Mouse (Mus musculus) cortical plate, adult 2 months (tissue): Measurements from ENCODE around the gene Npvf. TPM values are rescaled to one million over a fixed set of nuclear protein-coding genes. Genes with fewer than 3 reads are reported as not detected.

Experiments
- H3K27ac ChIP-seq: fragments of 200-500 bp; 2 replicates; pipeline ENCODE4 v1.5.1; 2012; ENCODE audit warnings: low read length, control low read depth, inconsistent platforms; ENCODE audit not compliant: insufficient read depth
- H3K4me1 ChIP-seq: fragments of 200-500 bp; 2 replicates; pipeline ENCODE4 v1.6.1; 2011; ENCODE audit warnings: low read length; ENCODE audit not compliant: control insufficient read depth, insufficient read depth
- H3K4me3 ChIP-seq: fragments of 200-500 bp; 2 replicates; pipeline ENCODE4 v1.5.1; 2011; ENCODE audit warnings: mild to moderate bottlenecking, low read length, control low read depth; ENCODE audit not compliant: insufficient read depth
- CTCF ChIP-seq: fragments of 200-500 bp; IDR thresholded peaks from 2 replicates; pipeline ENCODE4 v1.5.1; 2011; ENCODE audit warnings: mild to moderate bottlenecking, control low read depth, low read length; ENCODE audit not compliant: insufficient read depth; ENCODE audit errors: extremely low read depth
- POLR2A ChIP-seq: fragments of 200-500 bp; IDR thresholded peaks from 2 replicates; pipeline ENCODE4 v1.6.1; 2011; ENCODE audit warnings: mild to moderate bottlenecking, low read length, control low read depth; ENCODE audit not compliant: insufficient read depth; ENCODE audit errors: extremely low read depth
- polyA plus RNA-seq: library from polyadenylated mRNA; depleted of rRNA; stranded (reverse); fragments of >200 nt; gene quantifications from 2 replicates; pipeline ENCODE4 v1.2.3, GENCODE M21; 2012

Gene Npvf
- polyA plus RNA-seq, 1 experiment = not detected

GRCm38 (mm10) chr6:50665020-50665419 lies 10.8 kb upstream of the Npvf start:
- no peak overlapping the region for H3K4me3 ChIP-seq
- no peak overlapping the region for H3K27ac ChIP-seq
- no peak for TF ChIP-seq CTCF
- no peak for TF ChIP-seq POLR2A
- H3K4me1 ChIP-seq = no peaks in the 10 kb centered on the region

DNA sequence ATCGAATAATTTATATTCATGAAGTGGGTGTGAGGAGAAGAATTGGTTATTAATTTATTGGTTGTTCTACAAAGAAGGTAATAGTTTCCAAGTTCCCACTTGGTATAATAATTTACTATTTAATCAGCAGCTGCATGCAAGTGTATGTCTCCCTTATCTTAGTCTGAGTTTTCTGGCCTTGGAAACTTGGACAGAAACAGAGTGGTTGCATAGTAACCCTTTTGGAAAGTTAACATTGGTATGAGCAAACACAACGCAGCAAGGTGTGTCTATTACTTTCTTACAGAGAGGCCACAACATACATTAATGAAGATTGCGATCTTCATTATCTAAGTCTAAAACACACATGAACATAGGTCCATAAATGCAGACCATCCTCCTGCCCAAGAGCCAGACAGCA lies 10.0 kb upstream of the Npvf start:
- H3K27ac ChIP-seq = no peak overlapping the region
- TF ChIP-seq POLR2A (no peak), CTCF (no peak)

GRCm38 (mm10) chr6:50662925-50663583 lies 8.8 kb upstream of the Npvf start:
- no peak overlapping the region for H3K4me3 ChIP-seq
- TF ChIP-seq CTCF (no peak), POLR2A (no peak)
- no peaks in the 10 kb centered on the region for H3K4me1 ChIP-seq

More for the DNA sequence above, 10.0 kb upstream of the Npvf start:
- no peak overlapping the region for H3K4me3 ChIP-seq
- H3K4me1 ChIP-seq = no peaks in the 10 kb centered on the region

GRCm38 (mm10) chr6:50661729-50662128 lies 7.5 kb upstream of the Npvf start:
- Histone ChIP-seq H3K4me1 (no peaks in the 10 kb centered on the region), H3K27ac (no peak overlapping the region), H3K4me3 (no peak overlapping the region)
- TF ChIP-seq POLR2A = no peak
- no peak for TF ChIP-seq CTCF

More at GRCm38 (mm10) chr6:50662925-50663583, 8.8 kb upstream of the Npvf start:
- H3K27ac ChIP-seq = no peak overlapping the region

GRCm38 (mm10) chr6:50658466-50658865 lies 4.2 kb upstream of the Npvf start:
- TF ChIP-seq CTCF (no peak), POLR2A (no peak)
- Histone ChIP-seq H3K4me3 (no peak overlapping the region), H3K4me1 (no peaks in the 10 kb centered on the region), H3K27ac (no peak overlapping the region)

GRCm38 (mm10) chr6:50658018-50658417 lies 3.8 kb upstream of the Npvf start:
- no peaks in the 10 kb centered on the region for H3K4me1 ChIP-seq
- TF ChIP-seq CTCF = no peak
- no peak for TF ChIP-seq POLR2A
- H3K4me3 ChIP-seq = no peak overlapping the region
- H3K27ac ChIP-seq = no peak overlapping the region

DNA sequence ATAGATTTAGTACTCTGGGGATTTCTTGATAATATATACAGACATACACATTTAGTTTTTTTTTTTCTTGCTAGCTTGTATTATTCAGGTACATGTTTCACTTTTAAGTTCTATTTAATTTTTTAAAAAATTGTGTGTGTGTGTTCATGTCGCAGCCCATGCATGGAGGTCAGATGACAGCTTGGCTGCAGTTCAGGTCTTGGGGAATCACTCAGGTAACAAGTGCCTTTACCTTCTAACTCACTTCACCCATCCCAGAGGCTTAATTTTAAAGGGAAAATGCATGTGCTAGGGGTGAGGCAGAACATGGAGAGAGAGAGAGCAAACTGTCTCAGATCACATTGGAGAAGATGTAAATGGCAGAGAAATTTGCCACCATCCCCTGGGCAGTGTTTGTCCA lies 2.2 kb upstream of the Npvf start:
- Histone ChIP-seq H3K27ac (no peak overlapping the region), H3K4me3 (no peak overlapping the region), H3K4me1 (no peaks in the 10 kb centered on the region)
- TF ChIP-seq CTCF = no peak
- TF ChIP-seq POLR2A = no peak

GRCm38 (mm10) chr6:50655925-50656324 lies 1.7 kb upstream of the Npvf start:
- H3K27ac ChIP-seq = no peak overlapping the region
- no peaks in the 10 kb centered on the region for H3K4me1 ChIP-seq
- no peak for TF ChIP-seq CTCF
- no peak for TF ChIP-seq POLR2A
- H3K4me3 ChIP-seq = no peak overlapping the region

GRCm38 (mm10) chr6:50647656-50648055 lies 6.6 kb downstream of the Npvf start:
- no peak overlapping the region for H3K27ac ChIP-seq
- no peak overlapping the region for H3K4me3 ChIP-seq
- H3K4me1 ChIP-seq = no peaks in the 10 kb centered on the region
- TF ChIP-seq POLR2A (no peak), CTCF (no peak)

- H3K27ac ChIP-seq = no peak overlapping the region
- no peaks in the 10 kb centered on the region for H3K4me1 ChIP-seq
- H3K4me3 ChIP-seq = no peak overlapping the region
- TF ChIP-seq CTCF (no peak), POLR2A (no peak)
Observed at GRCm38 (mm10) chr6:50646659-50647058, 7.6 kb downstream of the Npvf start.

DNA sequence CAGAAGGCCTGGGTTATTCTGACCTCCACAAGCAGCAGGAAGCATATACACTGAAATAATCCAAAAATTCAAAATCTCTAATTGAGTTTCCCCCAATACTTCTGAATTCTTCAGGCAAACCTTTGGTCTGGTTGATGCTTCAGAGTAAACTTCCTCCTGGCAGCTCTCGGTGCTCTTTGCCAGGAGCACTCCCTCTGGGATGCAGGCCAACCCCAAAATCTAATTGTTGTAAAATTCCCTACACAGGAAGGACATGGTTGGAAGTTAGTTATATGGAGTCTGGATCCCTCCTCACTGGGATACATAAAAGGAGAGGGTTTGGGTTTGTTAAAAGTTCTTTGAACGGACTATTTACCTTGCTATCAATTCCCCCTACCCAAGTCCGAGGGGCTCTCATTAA lies 9.5 kb downstream of the Npvf start:
- no peaks in the 10 kb centered on the region for H3K4me1 ChIP-seq
- TF ChIP-seq CTCF (no peak), POLR2A (no peak)
- no peak overlapping the region for H3K27ac ChIP-seq
- H3K4me3 ChIP-seq = no peak overlapping the region
